Mouse (Mus musculus) hindbrain, postnatal 0 days (tissue): Measurements from ENCODE around the gene Nkg7. TPM values are rescaled to one million over a fixed set of nuclear protein-coding genes. Genes with fewer than 3 reads are reported as not detected.
A peak's percentile ranks its signal among the peaks of the same experiment; 100 is the strongest.
"Not testable (repeated sequence)": the region's sequence is repeated elsewhere in the genome, so short reads cannot be mapped to it uniquely, and the experiment has no call there.

Source experiments
- ATAC-seq: fragments of 200-750 bp; cut with Nextera tagmentation; 2 replicates; pipeline ENCODE4 v1.8.0; 2017; ENCODE audit warnings: mild to moderate bottlenecking, moderate TSS enrichment, moderate library complexity
- DNase-seq: peaks from one replicate; pipeline ENCODE4 v3.0.0-alpha.2; 2015; ENCODE audit warnings: low spot score
- H3K27ac ChIP-seq: fragments of 300-500 bp; sonication (generic); 2 replicates; pipeline ENCODE4 v1.5.1; 2014; ENCODE audit warnings: mild to moderate bottlenecking
- H3K27me3 ChIP-seq: fragments of 300-500 bp; sonication (generic); 2 replicates; pipeline ENCODE4 v1.6.1; 2014; ENCODE audit warnings: low read length, mixed read lengths; ENCODE audit not compliant: insufficient read depth
- H3K36me3 ChIP-seq: fragments of 300-500 bp; sonication (generic); 2 replicates; pipeline ENCODE4 v1.6.1; 2014; ENCODE audit warnings: low read length, mixed read lengths; ENCODE audit not compliant: insufficient read depth
- H3K4me1 ChIP-seq: fragments of 300-500 bp; sonication (generic); 2 replicates; pipeline ENCODE4 v1.6.1; 2014; ENCODE audit warnings: antibody characterized with exemption, low read length, mixed read lengths; ENCODE audit not compliant: insufficient read depth
- H3K4me2 ChIP-seq: fragments of 300-500 bp; sonication (generic); 2 replicates; pipeline ENCODE4 v1.6.1; 2014; ENCODE audit warnings: low read depth, mild to moderate bottlenecking, low read length, moderate library complexity, mixed read lengths
- H3K4me3 ChIP-seq: fragments of 300-500 bp; sonication (generic); 2 replicates; pipeline ENCODE4 v1.5.1; 2014; ENCODE audit warnings: low read length
- H3K9ac ChIP-seq: fragments of 300-500 bp; sonication (generic); replicated peaks from 2 replicates; pipeline ENCODE4 v1.6.1; 2014; ENCODE audit warnings: mild to moderate bottlenecking, low read length, moderate library complexity, mixed read lengths
- H3K9me3 ChIP-seq: fragments of 300-500 bp; sonication (generic); 2 replicates; pipeline ENCODE4 v1.6.1; 2016; ENCODE audit warnings: low read length, mixed read lengths
- CTCF ChIP-seq: IDR thresholded peaks from 2 replicates; pipeline ENCODE4 v1.5.1; 2016; ENCODE audit warnings: antibody characterized with exemption, control low read depth, low read depth
- WGBS: fragments of 180-500 bp; shearing (Covaris S2); extraction: QIAGEN DNeasy Blood & Tissue Kit; methylation state at CpG from one replicate; pipeline ENCODE4 v1.1.7; 2014; 5-methylcytosine and 5-hydroxymethylcytosine counted together
- polyA plus RNA-seq: library from polyadenylated mRNA; unstranded; fragments of >200 nt; fragmentation: Nextera tagmentation; extraction: Ambion mirVana; gene quantifications from 2 replicates; pipeline ENCODE4 v1.2.1, GENCODE M21; 2015
- total RNA-seq: library from RNA; depleted of rRNA; stranded (reverse); fragments of >200 nt; gene quantifications from 2 replicates; pipeline ENCODE4 v1.2.3, GENCODE M21; 2014

Nkg7 gene
- total and polyA plus RNA-seq, 2 experiments from 2014 or later = not detected

DNA sequence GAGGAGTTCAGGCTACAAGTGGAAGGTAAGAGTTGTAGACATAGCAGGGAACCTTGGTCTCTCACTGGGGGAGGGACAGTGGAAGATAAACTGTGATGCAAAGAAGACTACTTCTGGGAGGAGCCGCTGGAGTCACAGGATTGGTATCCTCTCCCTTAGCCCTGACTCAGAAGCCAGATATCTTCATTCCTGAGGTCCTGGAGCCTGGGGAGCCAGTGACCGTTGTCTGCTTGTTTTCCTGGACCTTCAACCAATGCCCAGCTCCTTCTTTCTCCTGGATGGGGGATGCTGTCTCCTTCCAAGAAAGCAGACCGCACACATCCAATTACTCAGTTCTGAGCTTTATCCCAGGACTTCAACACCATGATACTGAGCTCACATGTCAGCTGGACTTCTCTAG is 27.8 kb upstream of the Nkg7 start:
- WGBS = 79% methylated on average over 3 of the region's 3 CpGs
- Histone ChIP-seq H3K36me3 (no peaks in the 10 kb centered on the region), H3K9ac (no peak overlapping the region), H3K27ac (no peak overlapping the region), H3K9me3 (no peaks in the 10 kb centered on the region), H3K4me2 (no peak overlapping the region), H3K27me3 (no peaks in the 10 kb centered on the region), H3K4me1 (no peaks in the 10 kb centered on the region), H3K4me3 (no peak overlapping the region)
- no peak for DNase-seq
- no peak for TF ChIP-seq CTCF
- no peak for ATAC-seq

DNA sequence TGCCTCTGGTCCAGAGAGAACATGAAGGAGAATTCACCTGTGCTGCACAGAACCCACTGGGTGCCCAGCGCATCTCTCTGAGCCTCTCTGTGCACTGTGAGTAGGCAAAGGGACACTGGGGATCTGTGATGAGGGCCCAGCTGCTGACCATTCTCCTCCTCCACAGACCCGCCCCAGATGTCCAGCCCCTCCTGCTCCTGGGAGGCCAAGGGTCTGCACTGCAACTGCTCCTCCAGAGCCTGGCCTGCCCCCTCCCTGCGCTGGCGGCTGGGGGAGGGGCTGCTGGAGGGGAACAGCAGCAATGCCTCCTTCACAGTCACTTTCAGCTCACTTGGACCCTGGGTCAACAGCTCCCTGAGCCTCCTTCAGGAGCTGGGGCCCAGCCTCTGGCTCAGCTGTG is 25.1 kb upstream of the Nkg7 start:
- not testable (repeated sequence) for H3K4me3 ChIP-seq, ATAC-seq, DNase-seq, H3K27ac ChIP-seq, H3K4me2 ChIP-seq, H3K36me3 ChIP-seq, H3K9me3 ChIP-seq, H3K27me3 ChIP-seq, H3K4me1 ChIP-seq, H3K9ac ChIP-seq
- WGBS = 33% methylated on average over 4 of the region's 4 CpGs

DNA sequence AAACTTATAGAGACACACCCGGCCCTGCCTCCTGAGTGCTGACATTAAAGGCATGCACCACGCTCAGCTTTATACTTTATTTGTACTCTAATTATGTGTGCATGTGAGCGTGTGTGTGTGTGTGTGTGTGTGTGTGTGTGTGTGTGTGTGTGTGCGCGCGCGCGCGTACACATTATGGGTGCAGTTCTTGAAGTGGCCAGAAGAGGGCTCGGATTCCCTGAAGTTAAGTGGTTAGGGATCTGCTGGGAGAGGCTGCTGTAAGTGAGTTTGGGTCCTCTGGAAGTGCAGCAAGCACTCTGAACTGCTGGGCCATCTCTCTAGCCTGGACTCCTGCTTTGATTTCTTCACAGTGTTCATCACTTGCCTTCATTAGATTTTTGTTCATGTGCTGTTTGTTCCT is 19.6 kb upstream of the Nkg7 start:
- H3K36me3 ChIP-seq = no peaks in the 10 kb centered on the region
- H3K27ac ChIP-seq = no peak overlapping the region
- H3K4me3 ChIP-seq = no peak overlapping the region
- no peak overlapping the region for H3K9ac ChIP-seq
- DNase-seq (no peak), ATAC-seq (no peak)
- no peaks in the 10 kb centered on the region for H3K27me3 ChIP-seq
- no peak overlapping the region for H3K4me2 ChIP-seq
- H3K4me1 ChIP-seq = no peaks in the 10 kb centered on the region
- 80% methylated on average over 10 of the region's 10 CpGs for WGBS
- 0 out of 2 replicates have a peak, but pooled peaks have one; percentile 13 for TF ChIP-seq CTCF
- no peaks in the 10 kb centered on the region for H3K9me3 ChIP-seq

DNA sequence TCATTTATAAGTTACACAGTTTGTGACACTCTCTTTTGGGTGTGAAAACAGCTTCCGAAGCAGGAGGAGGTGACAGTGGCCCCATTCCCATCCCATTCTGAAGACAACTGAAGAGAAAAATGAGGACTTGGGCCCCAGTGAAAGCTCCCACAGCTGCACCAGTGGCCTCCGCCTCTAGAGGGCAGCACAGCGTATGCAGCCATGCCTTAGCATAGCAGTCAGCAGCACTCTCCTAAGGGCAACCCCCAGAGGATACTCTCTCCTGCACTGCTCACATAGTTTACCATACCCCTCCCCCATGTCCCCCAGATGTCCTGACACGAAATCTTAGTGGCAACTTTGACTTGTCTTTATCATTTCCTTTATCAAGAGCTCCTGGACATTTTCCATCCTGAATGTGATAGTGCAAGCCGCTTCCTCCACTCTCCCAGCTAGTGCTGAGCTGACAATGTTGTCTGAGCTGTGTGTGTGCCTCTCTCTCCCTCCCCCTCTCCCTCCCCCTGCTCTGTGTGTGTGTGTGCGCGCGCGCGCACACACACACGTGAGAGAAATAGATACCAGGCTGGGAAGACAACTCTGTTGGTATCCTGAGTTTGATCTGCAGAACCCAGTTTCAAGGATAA is 13.8 kb upstream of the Nkg7 start:
- no peak overlapping the region for H3K9ac ChIP-seq

DNA sequence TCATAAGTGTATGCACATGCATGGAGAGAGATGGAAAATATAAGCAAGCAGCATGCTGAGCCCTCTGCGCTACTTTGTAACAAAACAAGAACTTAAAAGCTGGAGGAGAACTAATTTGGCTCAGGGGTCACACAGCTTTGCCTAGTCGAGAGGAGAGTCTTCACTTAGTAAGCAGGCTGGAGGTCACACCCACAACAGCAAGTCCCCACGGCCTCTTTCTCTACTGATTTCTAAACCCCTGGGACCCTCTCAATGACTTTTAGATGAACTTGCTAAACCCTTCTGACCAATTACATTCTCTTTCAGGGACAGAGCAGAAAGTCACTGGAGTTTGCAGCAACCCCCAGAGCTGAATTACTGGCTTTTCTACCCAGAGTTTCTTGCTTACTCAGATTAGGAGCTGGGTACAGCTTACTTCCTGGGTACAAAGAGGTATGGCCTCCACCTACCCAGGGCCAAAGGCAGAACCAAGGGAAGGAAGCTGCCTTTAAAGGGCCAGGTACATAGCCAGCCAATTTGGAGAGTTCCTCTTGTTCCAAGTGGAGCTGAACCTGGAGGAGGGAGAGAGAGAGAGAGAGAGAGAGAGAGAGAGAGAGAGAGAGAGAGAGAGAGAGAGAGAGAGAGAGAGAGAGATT is 12.8 kb upstream of the Nkg7 start:
- Histone ChIP-seq H3K4me3 (no peak overlapping the region), H3K36me3 (no peaks in the 10 kb centered on the region), H3K27ac (no peak overlapping the region), H3K4me1 (no peaks in the 10 kb centered on the region), H3K4me2 (no peak overlapping the region), H3K9me3 (no peaks in the 10 kb centered on the region), H3K9ac (no peak overlapping the region), H3K27me3 (no peaks in the 10 kb centered on the region)
- ATAC-seq (no peak), DNase-seq (no peak)
- 62% methylated on average over 3 of the region's 3 CpGs for WGBS
- TF ChIP-seq CTCF = no peak

More for the DNA sequence above, 13.8 kb upstream of the Nkg7 start:
- Histone ChIP-seq H3K36me3 (no peaks in the 10 kb centered on the region), H3K4me1 (no peaks in the 10 kb centered on the region), H3K27ac (no peak overlapping the region), H3K4me2 (peak overlapping the region; percentile 34), H3K27me3 (no peaks in the 10 kb centered on the region), H3K9me3 (no peaks in the 10 kb centered on the region), H3K4me3 (no peak overlapping the region)
- ATAC-seq (peak; percentile 95), DNase-seq (peak; percentile 87)
- 12% methylated on average over 11 of the region's 11 CpGs for WGBS
- peak; percentile 92 for TF ChIP-seq CTCF

DNA sequence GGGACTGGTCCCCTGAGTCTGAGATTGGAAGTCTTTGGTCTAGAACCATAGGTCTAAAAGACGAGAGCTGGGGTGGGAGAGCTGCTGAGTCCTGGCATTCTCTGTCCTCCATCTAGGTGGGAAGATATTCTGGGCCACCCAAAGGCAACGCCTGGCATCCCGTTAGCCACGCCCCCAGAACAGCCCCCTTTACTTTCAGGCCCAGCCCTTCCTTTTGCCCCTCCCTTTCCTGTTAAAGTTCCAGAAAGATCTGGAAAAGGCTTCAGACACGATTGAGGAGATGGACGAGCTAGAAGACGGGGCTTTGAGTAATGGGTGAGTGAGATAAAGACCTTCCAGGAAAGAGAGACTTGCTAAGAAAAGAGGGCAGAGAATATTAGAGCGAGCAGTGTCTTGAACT is 9.5 kb upstream of the Nkg7 start, which contains the start of gene Lim2:
Gene Lim2 (plus strand): TSS at position 265 of the 400 bp plus-strand sequence.
- no peak for TF ChIP-seq CTCF
- H3K27me3 ChIP-seq = no peaks in the 10 kb centered on the region
- no peaks in the 10 kb centered on the region for H3K36me3 ChIP-seq
- no peaks in the 10 kb centered on the region for H3K9me3 ChIP-seq
- WGBS = 89% methylated on average over 8 of the region's 8 CpGs
- ATAC-seq (no peak), DNase-seq (no peak)
- no peak within 1 kb of the TSS for H3K4me2 ChIP-seq
- no peak within 1 kb of the TSS for H3K27ac ChIP-seq
- H3K9ac ChIP-seq = no peak within 1 kb of the TSS
- H3K4me1 ChIP-seq = no peaks in the 10 kb centered on the region
- H3K4me3 ChIP-seq = no peak within 1 kb of the TSS

DNA sequence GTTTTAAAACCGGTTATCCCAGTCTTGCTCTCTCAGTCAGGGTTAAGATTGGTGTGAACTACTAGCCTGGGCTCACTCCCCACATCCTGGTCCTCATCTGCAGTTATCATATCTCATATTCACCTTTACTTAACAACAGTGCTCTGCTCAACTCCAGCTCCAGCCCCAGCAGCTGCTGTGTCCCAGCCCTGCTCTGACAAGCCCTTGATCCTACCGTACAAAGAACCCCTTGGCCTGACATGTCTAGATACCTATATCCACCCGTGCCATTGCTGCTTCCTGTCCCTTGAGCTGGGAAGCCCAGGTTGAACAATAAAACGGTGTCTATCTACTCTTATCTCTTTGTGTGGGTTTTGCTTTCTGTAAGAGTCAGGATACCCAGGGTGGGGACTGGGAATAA is 7.4 kb upstream of the Nkg7 start:
- H3K4me3 ChIP-seq = no peak overlapping the region
- no peak overlapping the region for H3K9ac ChIP-seq
- H3K27ac ChIP-seq = no peak overlapping the region
- WGBS = 64% methylated on average over 4 of the region's 4 CpGs
- no peak overlapping the region for H3K4me2 ChIP-seq
- no peaks in the 10 kb centered on the region for H3K36me3 ChIP-seq
- no peak for TF ChIP-seq CTCF
- no peaks in the 10 kb centered on the region for H3K27me3 ChIP-seq
- ATAC-seq (no peak), DNase-seq (no peak)
- H3K4me1 ChIP-seq = no peaks in the 10 kb centered on the region
- no peaks in the 10 kb centered on the region for H3K9me3 ChIP-seq
